Mouse (Mus musculus) heart, embryonic 16.5 days (tissue): ENCODE data around the gene Btg1. TPM values are rescaled to one million over a fixed set of nuclear protein-coding genes. Genes with fewer than 3 reads are reported as not detected.

Experiments used
- ATAC-seq: fragments of 200-750 bp; cut with Nextera tagmentation; replicated peaks from 2 replicates; pipeline ENCODE4 v1.8.0; 2017; ENCODE audit warnings: moderate number of reproducible peaks; ENCODE audit not compliant: insufficient read depth, low FRiP score; ENCODE audit errors: extremely low read depth
- H3K27ac ChIP-seq: fragments of 300-500 bp; sonication (generic); 2 replicates; pipeline ENCODE4 v1.5.1; 2014; ENCODE audit warnings: mild to moderate bottlenecking, low read length, control low read depth, moderate library complexity
- H3K27me3 ChIP-seq: fragments of 300-500 bp; sonication (generic); 2 replicates; pipeline ENCODE4 v1.6.1; 2014; ENCODE audit warnings: low read length, mixed read lengths; ENCODE audit not compliant: control insufficient read depth, insufficient read depth
- H3K36me3 ChIP-seq: fragments of 300-500 bp; sonication (generic); 2 replicates; pipeline ENCODE4 v1.6.1; 2014; ENCODE audit not compliant: control insufficient read depth, insufficient read depth
- H3K4me1 ChIP-seq: fragments of 300-500 bp; sonication (generic); 2 replicates; pipeline ENCODE4 v1.6.1; 2014; ENCODE audit warnings: low read length, mixed read lengths; ENCODE audit not compliant: control insufficient read depth, insufficient read depth
- H3K4me2 ChIP-seq: fragments of 300-500 bp; sonication (generic); 2 replicates; pipeline ENCODE4 v1.6.1; 2014; ENCODE audit warnings: low read depth, mild to moderate bottlenecking, control low read depth, low read length
- H3K4me3 ChIP-seq: fragments of 300-500 bp; sonication (generic); 2 replicates; pipeline ENCODE4 v1.5.1; 2014; ENCODE audit warnings: mild to moderate bottlenecking, control low read depth, low read length
- H3K9ac ChIP-seq: fragments of 300-500 bp; sonication (generic); 2 replicates; pipeline ENCODE4 v1.6.1; 2014; ENCODE audit warnings: low read length, control low read depth
- H3K9me3 ChIP-seq: fragments of 300-500 bp; sonication (generic); replicated peaks from 2 replicates; pipeline ENCODE4 v1.6.1; 2016; ENCODE audit warnings: low read length; ENCODE audit not compliant: control insufficient read depth
- WGBS: fragments of 180-500 bp; shearing (Covaris S2); extraction: QIAGEN DNeasy Blood & Tissue Kit; methylation state at CpG from one replicate; pipeline ENCODE4 v1.1.7; 2014; 5-methylcytosine and 5-hydroxymethylcytosine counted together
- polyA plus RNA-seq: library from polyadenylated mRNA; unstranded; fragments of >200 nt; fragmentation: Nextera tagmentation; extraction: Ambion mirVana; gene quantifications from 2 replicates; pipeline ENCODE4 v1.2.1, GENCODE M21; 2015

The Btg1 gene
- polyA plus RNA-seq, 1 experiment from 2014 or later, result 56.9 TPM

DNA sequence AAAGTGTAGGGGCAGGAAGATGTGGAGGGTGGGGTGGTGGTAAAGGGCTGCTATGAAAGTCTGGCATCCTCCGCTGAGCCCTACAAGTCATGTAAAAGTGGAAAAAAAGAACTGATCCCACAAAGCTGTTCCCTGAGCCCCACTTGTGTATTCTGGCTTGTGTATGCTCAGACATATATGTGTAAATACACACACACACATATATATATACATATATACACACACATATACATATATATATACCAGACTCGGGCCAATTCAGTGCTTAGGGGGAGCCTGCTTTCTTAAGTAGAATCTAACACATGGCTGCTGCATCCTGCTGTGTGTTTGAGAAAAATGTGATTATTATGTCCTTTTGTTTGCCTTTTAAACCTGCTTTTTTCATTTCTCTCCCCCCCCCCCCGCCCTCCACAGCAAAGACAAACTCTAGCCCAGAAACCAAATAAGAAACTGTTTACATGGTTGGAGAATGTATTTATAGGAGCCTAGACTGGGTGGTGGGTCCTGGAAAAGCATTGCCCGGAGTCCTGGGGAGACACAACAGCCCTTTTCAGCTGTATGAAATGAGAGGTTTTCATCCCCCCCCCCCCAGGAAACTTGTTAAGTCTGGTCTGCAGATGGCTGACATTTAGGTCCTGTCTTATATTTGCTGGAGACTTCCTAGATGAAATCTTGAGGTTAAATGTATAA lies 30.5 kb upstream of the Btg1 start:
- ATAC-seq, result no peak
- Histone ChIP-seq H3K27ac (no peak overlapping the region), H3K9ac (no peak overlapping the region), H3K27me3 (no peaks in the 10 kb centered on the region), H3K4me1 (no peaks in the 10 kb centered on the region), H3K4me3 (no peak overlapping the region), H3K9me3 (no peaks in the 10 kb centered on the region), H3K36me3 (no peaks in the 10 kb centered on the region), H3K4me2 (no peak overlapping the region)
- 81% methylated on average over 4 of the region's 4 CpGs for WGBS

DNA sequence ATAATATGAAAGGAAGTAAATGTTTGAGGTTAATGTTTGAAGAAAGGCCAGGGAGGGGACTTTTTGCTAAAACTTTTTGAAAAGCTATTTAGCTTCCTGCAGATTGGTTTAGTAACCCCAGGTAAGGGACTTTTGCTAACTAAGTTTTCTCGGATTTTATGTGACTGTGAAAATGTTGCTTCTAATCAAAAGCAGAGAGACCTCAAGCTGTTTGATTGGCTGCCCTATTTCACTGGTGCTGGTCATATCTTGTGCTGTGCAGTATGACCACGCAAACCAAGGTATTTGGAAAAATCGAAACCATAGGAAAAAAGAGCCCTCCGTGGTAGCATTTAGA lies 30.0 kb upstream of the Btg1 start:
- Histone ChIP-seq H3K9me3 (no peaks in the 10 kb centered on the region), H3K9ac (no peak overlapping the region), H3K36me3 (no peaks in the 10 kb centered on the region), H3K4me1 (no peaks in the 10 kb centered on the region), H3K4me2 (no peak overlapping the region), H3K27ac (no peak overlapping the region), H3K4me3 (no peak overlapping the region), H3K27me3 (no peaks in the 10 kb centered on the region)
- WGBS, result 83% methylated on average over 4 of the region's 4 CpGs
- no peak for ATAC-seq

DNA sequence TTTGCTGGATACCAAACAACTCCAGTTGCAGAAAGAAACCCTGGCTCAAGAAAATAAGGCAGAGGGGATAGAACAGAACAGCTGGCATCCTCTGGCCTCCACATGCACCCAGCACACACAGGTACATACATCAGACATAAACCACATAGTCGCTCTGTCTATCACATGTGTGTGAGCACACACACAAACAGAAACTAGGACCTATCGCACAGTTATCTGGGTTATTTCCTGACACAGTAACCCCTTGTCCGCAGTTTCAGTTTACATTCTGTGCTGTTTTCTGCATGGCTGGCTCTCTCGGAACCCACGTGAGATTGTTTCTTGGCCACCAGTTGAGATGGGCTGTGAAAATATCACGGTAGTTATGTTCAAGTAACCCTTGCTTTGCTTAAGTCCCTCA lies 28.6 kb upstream of the Btg1 start:
- no peaks in the 10 kb centered on the region for H3K9me3 ChIP-seq
- no peak overlapping the region for H3K27ac ChIP-seq
- WGBS, result 67% methylated on average over 6 of the region's 6 CpGs
- no peak for ATAC-seq
- H3K27me3 ChIP-seq, result no peaks in the 10 kb centered on the region
- H3K4me1 ChIP-seq, result no peaks in the 10 kb centered on the region
- no peak overlapping the region for H3K9ac ChIP-seq
- H3K36me3 ChIP-seq, result no peaks in the 10 kb centered on the region
- H3K4me2 ChIP-seq, result no peak overlapping the region
- no peak overlapping the region for H3K4me3 ChIP-seq

DNA sequence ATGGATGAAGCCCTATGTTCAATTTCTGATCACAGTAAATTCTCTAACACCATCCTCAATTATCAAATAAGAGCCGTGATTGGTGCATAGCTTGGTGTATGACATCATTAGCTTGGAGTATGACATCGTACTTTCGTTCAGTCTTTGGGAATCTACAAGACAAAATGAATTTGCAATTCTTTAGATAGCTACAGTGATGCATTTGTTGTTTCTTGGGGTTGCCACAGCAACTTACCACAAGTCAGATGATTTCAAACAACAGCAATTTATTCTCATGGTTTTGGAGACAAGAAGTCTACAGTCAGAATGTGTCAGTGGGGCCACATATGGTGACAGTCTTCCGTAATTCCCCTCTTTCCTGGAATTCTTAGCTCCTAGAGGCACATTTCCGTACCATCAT lies 27.0 kb upstream of the Btg1 start:
- no peak overlapping the region for H3K9ac ChIP-seq
- H3K4me1 ChIP-seq, result no peaks in the 10 kb centered on the region
- no peaks in the 10 kb centered on the region for H3K9me3 ChIP-seq
- no peaks in the 10 kb centered on the region for H3K36me3 ChIP-seq
- no peak overlapping the region for H3K27ac ChIP-seq
- H3K27me3 ChIP-seq, result no peaks in the 10 kb centered on the region
- ATAC-seq, result no peak
- H3K4me3 ChIP-seq, result no peak overlapping the region
- 79% methylated on average over 5 of the region's 5 CpGs for WGBS
- no peak overlapping the region for H3K4me2 ChIP-seq

DNA sequence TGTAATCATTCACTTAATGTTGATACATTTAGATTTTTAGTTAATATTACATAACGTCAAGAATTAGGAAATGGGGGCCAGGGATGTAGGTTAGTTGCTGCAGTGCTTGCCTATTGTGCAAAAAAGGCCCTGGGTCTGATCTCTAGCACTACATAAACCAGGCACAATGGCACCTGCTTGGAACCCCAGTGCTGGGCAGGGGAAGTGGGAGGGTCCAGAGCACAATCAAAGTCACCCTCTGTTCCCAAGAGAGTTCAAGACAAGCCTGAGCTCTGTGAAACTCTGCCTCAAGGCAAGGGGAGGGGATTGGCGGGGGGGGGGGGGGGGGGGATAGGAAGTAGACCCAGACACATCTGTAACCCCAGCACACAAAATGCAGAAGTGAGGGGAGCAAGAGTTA lies 24.7 kb upstream of the Btg1 start:
- Histone ChIP-seq H3K9me3 (no peaks in the 10 kb centered on the region), H3K36me3 (no peaks in the 10 kb centered on the region), H3K4me1 (no peaks in the 10 kb centered on the region), H3K4me3 (no peak overlapping the region), H3K9ac (no peak overlapping the region), H3K4me2 (no peak overlapping the region), H3K27me3 (no peaks in the 10 kb centered on the region), H3K27ac (no peak overlapping the region)
- WGBS, result 79% methylated on average over 1 of the region's 2 CpGs
- no peak for ATAC-seq

DNA sequence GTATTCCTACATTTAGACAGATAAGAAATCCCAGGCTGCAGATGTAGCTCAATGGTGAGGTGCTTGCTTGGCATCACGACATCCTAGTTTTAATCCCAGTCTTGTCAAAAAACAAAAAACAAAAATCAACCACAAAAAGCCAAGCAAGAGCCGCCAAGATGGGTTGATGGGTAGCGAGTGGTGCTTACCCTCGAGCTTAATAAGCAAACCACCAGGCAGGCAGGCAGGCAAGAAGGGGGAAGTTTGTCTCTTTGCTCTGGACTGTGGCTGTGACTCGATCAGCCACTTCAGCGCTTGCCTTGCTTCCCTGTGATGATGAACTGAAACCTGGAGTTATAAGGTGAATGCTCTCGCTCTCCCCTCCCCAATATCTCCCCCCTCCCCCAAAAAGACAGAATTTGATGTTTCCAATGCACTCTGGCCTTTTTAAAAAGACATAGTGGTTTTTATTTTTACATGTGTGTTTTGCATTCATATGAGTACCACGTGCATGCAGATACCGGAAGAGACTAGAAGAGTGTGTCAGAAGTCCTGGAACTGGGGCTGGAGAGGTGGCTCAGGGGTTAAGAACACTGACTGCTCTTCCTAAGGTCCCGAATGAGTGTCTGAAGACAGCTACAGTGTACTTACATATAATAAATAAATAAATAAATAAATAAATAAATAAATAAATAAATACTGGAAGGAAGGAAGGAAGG lies 21.2 kb upstream of the Btg1 start:
- no peaks in the 10 kb centered on the region for H3K9me3 ChIP-seq
- no peak overlapping the region for H3K9ac ChIP-seq

DNA sequence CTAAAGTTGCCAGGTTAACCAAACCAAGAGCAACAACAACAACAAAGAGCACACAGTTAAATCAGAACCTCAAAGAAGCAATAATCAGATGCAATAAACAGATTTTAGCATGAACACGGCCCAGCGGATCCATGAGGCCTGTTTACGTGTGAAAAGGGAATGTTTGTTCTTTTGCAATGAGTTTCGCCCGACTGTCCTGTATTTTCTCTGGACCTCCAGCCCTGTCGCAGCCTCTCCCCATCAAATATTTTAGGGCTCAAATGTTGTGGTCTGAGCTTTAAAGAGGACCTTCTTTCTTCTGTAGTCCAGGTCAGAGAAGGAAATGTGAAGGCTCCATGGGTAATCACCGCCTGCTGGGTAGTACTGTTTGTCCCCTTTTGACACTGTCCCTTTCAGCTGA lies 20.4 kb upstream of the Btg1 start:
- H3K4me3 ChIP-seq, result no peak overlapping the region
- 96% methylated on average over 7 of the region's 7 CpGs for whole genome bisulfite sequencing

More for the DNA sequence above, 21.2 kb upstream of the Btg1 start:
- ATAC-seq, result no peak
- Histone ChIP-seq H3K4me1 (no peaks in the 10 kb centered on the region), H3K27ac (no peak overlapping the region), H3K4me3 (no peak overlapping the region), H3K4me2 (no peak overlapping the region), H3K27me3 (no peaks in the 10 kb centered on the region), H3K36me3 (no peaks in the 10 kb centered on the region)
- 84% methylated on average over 10 of the region's 10 CpGs for WGBS

DNA sequence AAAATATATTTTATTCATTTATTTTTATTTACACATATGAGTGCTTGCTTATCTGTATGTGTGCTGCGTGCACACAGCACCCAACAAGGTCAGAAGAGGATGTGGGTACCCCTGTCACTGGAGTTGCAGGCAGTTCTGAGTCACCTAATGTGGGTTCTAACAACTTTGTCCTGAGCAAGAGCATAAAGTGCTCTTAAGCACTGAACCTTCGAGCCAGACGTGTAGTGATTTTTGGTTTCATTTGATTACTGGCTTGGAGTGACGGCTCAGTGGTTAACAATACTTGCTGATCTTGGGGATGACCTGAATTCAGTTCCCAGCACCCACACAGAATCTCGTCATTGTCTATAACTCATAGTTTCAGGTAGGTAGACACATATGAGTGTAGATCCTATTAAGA lies 17.2 kb upstream of the Btg1 start:
- WGBS, result 91% methylated on average over 5 of the region's 5 CpGs
- no peaks in the 10 kb centered on the region for H3K4me1 ChIP-seq
- no peak overlapping the region for H3K9ac ChIP-seq

More for the DNA sequence above, 20.4 kb upstream of the Btg1 start:
- Histone ChIP-seq H3K27me3 (no peaks in the 10 kb centered on the region), H3K9ac (no peak overlapping the region), H3K9me3 (no peaks in the 10 kb centered on the region), H3K36me3 (no peaks in the 10 kb centered on the region), H3K27ac (no peak overlapping the region), H3K4me2 (no peak overlapping the region), H3K4me1 (no peaks in the 10 kb centered on the region)
- no peak for ATAC-seq

DNA sequence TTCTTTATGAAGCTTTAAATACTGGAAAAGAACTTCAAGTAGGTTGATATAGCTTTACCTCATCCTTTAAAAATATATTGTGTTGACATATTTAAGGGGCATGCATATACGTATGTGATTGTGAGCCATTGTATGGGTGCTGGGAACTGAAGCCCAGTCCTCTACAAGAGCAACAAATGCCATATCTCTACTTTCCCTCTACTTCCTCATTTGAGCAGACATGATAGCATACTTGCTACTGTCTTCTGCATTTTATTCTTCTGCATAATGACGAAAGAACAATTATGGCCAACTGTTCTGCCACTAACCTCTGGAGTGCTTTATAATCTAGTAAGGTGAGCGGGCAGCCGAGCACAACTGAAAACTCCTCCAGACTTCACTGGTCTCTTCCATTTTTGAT lies 15.1 kb upstream of the Btg1 start:
- 90% methylated on average over 4 of the region's 4 CpGs for WGBS

More for the DNA sequence above, 17.2 kb upstream of the Btg1 start:
- Histone ChIP-seq H3K4me2 (no peak overlapping the region), H3K27me3 (no peaks in the 10 kb centered on the region), H3K27ac (no peak overlapping the region), H3K36me3 (no peaks in the 10 kb centered on the region), H3K9me3 (no peaks in the 10 kb centered on the region), H3K4me3 (no peak overlapping the region)
- ATAC-seq, result no peak

More for the DNA sequence above, 15.1 kb upstream of the Btg1 start:
- no peaks in the 10 kb centered on the region for H3K27me3 ChIP-seq
- H3K36me3 ChIP-seq, result no peaks in the 10 kb centered on the region
- no peak overlapping the region for H3K4me2 ChIP-seq
- H3K4me1 ChIP-seq, result no peaks in the 10 kb centered on the region
- H3K27ac ChIP-seq, result no peak overlapping the region
- no peak overlapping the region for H3K9ac ChIP-seq
- H3K4me3 ChIP-seq, result no peak overlapping the region
- H3K9me3 ChIP-seq, result no peaks in the 10 kb centered on the region
- ATAC-seq, result no peak
